Mouse (Mus musculus): ENCODE data around the gene Myo9a.

DNA sequence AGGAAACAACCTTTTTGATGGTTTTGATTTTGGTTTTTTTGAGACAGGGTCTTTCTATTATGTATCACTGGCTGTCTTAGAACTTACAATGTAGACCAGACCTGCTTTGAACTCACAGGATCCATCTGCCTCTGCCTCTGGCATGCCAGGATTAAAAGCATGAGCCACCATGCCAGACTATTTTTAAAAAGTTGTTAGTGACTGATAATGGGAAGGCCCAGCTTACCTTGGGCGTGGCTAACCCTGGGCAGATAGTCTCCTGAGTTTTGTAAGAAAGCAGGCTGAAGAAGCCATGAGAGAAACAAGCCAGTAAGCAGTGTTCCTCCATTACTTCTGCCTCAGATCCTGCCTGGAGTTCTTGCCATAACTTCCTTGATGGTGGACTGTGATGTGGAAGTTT is 152.7 kb downstream of the Myo9a start:
- no peak for TF ChIP-seq POLR2A (IDR thresholded peaks at IDR 0.05; ENCODE audit: borderline replicate concordance, extremely low read depth, insufficient read depth, insufficient read length, poor library complexity, severe bottlenecking)
- no peak for TF ChIP-seq CTCF (IDR thresholded peaks at IDR 0.05; ENCODE audit: borderline replicate concordance, extremely low read depth, insufficient read depth, insufficient read length)
